Mouse (Mus musculus): ENCODE results near the gene Tjp3.

Gene Tjp3

GRCm38 (mm10) chr10:81299585-81300351 lies 8.4 kb upstream of the Tjp3 start:
- no peak for DNase-seq (ENCODE audit: low read depth in 2 of 2, low spot score in 2 of 2)

- peak in 1 of 2 experiments; percentile 42 for DNase-seq (ENCODE audit: low read depth in 2 of 2, low spot score in 2 of 2)
These were observed 7.2 kb upstream of the Tjp3 start for GRCm38 (mm10) chr10:81298369-81299100.

- peak; percentile 56 to 64 for DNase-seq (ENCODE audit: low read depth in 2 of 2, low spot score in 2 of 2)
These were observed 6.5 kb upstream of the Tjp3 start for GRCm38 (mm10) chr10:81297845-81298244.

DNA sequence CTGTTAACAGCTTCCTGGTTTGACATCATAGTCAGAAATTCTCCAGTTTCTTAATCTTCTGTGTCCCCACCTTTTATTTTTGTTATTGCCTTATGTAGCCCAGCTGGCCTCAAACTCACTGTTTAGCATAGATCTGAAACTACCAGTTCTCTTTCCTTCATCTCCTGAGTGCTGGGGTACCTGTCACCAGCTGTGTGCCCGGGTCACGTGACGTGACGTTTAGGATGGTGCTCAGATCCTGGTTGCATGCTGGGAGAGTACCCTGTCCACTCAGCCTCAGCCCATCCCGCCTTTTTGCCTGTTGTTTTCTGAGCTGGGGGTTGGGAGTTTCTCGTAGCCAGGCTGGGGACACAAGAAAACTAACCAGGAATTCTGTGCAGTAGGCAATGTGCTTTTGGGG lies 5.9 kb upstream of the Tjp3 start:
- no peak for DNase-seq (ENCODE audit: low read depth in 2 of 2, low spot score in 2 of 2)

- DNase-seq (ENCODE audit: low read depth in 2 of 2, low spot score in 2 of 2), result no peak
These were observed 3.8 kb upstream of the Tjp3 start for GRCm38 (mm10) chr10:81295185-81295584.

GRCm38 (mm10) chr10:81294442-81294841 lies 3.1 kb upstream of the Tjp3 start:
- DNase-seq (ENCODE audit: low read depth in 2 of 2, low spot score in 2 of 2), result no peak

DNA sequence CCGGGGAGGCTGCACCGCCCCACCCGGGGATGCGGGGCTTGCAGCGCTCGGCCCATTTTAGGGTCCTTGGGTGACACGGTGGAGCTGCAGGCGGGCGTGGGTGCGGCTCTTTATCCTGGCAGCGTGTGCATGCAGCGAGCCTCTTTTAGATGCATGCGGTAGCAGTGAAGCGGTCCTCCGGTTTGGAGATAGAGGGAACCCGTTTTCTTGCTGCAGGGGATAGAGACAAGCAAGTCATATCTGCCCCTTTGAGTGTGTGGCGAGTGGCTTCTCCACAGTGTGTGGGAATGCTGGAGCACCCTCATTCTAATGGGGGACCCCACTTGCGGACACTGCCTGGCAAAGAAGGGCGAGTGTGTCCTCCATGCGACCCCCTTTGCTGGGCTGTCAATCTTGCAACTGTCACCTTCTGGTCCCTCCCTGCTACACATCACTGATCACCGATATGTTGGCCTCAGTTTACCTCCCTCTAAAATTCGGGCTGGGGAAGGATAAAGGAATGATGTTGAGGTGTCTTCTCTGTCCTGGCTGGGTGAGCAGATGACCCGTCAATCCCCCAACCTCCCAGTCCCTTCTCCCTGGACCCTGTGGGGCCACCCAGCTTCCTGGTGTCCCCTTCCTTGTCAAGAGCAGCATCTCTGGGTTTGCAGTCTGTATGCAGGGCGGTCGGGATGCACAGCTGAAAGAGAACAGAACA lies 2.1 kb upstream of the Tjp3 start:
- no peak for DNase-seq (ENCODE audit: low read depth in 2 of 2, low spot score in 2 of 2)

GRCm38 (mm10) chr10:81292554-81293333 lies 1.4 kb upstream of the Tjp3 start, which contains the start of gene Pip5k1c:
Gene Pip5k1c (plus strand): TSS chr10:81292963.
- DNase-seq (ENCODE audit: low read depth in 2 of 2, low spot score in 2 of 2), result peak; percentile 99

DNA sequence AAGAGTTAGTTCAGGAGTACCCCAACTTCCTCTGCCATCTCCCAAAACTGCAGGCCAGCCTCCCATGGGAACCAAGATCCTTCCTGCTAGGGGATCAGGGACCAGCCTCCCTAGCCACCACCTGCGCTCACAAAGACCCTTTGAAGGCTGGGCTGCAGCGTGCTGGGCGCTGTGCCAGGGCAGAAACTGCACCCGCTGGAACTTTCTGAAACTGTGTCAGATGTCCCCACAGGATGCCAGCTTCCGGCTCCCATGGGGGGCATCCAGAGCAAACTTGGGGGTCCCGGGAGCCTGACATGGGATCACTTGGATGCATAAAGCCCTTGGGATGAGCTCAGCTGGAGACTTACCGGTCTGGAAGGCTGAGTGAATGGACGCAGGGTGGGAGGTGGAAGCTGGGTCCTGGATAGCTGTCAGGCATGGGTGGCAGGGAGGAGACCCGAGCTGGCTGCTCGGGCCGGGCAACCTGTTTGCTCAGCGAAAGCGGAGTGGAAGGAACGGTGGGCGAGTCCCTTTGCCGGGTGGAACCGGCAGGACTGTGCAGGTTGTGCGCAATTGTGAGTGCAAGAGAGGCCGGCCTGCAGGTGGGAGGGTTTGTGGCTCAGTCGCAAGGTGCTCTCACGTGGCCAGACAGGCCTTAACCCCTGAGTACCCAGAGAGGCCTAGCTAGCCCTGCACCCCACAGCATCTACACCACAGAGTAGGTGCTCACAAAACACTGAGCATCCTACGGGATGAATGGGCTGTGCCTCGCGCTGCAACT lies 502 bp downstream of the Tjp3 start:
- DNase-seq (ENCODE audit: low read depth in 2 of 2, low spot score in 2 of 2), result no peak

- DNase-seq (ENCODE audit: low read depth in 2 of 2, low spot score in 2 of 2), result no peak
These were observed 1.6 kb downstream of the Tjp3 start for GRCm38 (mm10) chr10:81289811-81290210.

GRCm38 (mm10) chr10:81289278-81289677 lies 2.1 kb downstream of the Tjp3 start:
- peak; percentile 57 to 60 for DNase-seq (ENCODE audit: low read depth in 2 of 2, low spot score in 2 of 2)

DNA sequence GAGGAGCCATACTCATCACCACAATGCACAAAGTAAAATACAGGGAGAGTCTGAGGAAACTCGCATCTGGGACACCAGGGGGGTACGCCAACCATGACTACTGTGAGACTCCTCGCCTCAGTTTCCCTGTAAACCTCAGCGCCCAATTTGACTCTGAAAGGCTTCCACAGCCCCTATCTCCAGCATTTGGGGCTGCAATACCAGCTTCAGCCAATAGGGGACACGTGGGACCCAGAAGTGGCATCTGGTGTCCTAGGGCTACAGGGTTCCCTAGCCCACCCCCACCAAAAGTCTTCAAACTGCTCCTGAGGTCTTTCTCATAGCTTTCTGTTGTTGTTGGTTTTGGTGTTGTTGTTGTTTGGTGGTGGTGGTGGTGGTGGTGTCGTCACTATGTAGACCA lies 2.8 kb downstream of the Tjp3 start:
- DNase-seq (ENCODE audit: low read depth in 2 of 2, low spot score in 2 of 2), result peak in 1 of 2 experiments; percentile 47

GRCm38 (mm10) chr10:81287513-81288157 lies 3.7 kb downstream of the Tjp3 start:
- peak; percentile 71 to 79 for DNase-seq (ENCODE audit: low read depth in 2 of 2, low spot score in 2 of 2)

GRCm38 (mm10) chr10:81286586-81286985 lies 4.8 kb downstream of the Tjp3 start:
- no peak for DNase-seq (ENCODE audit: low read depth in 2 of 2, low spot score in 2 of 2)

DNA sequence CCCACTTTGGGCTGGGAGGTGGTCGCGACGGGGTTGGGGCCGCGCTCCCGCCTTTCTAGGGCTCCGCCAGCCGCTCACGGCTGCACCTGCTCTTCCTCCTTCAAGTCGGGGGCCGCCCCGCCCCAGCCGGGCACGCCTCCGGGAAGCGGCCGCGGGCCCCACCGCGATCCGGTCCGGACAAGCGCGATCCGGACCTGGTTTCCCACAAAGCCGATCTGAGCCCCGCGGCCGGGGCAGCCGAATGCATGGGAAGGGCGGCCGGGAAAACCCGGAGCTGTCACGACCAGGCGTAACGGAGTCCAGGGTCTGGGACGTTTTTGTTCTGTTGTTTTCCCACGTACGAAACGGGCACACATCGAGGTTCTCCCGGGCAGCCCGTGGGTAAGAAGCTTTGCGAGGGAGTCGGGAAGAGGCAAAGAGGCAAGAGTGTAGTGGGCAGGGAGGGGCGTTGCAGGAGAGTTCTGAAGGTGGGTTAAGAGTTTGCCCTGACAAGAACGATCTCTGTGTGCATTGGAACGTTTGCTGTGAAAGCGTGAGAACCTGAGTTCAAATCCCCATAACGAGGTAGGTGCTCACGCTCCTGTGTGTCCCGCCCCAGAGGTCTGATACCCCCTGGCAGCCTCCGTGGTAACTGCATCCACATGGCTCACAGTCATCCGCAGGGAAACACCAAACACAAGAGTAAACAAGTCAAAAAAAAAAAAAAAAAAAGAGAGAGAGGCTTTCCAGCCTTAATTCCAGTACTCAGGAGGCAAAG lies 5.5 kb downstream of the Tjp3 start:
- peak; percentile 85 to 91 for DNase-seq (ENCODE audit: low read depth in 2 of 2, low spot score in 2 of 2)

- DNase-seq (ENCODE audit: low read depth in 2 of 2, low spot score in 2 of 2), result no peak
These were observed 6.7 kb downstream of the Tjp3 start for GRCm38 (mm10) chr10:81284719-81285118.

DNA sequence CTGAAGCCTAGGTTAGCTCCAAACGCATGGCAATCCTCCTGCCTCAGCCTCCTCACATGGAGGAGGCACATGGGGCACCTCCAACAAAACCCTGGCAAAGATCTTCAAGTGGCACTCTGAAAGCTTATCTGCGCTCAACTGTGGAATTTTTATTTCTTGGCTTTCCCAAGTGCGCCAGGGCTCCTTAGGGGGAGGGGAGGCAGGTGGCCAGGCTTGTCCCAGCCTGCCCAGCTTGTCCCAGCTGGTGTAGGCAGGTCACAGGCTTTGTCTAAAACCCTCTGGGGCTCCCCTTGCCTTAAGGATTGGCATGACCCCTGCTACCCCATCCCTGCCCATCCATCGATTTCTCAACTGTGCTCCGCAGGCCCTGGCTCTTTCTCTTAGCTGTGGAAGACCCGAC lies 7.2 kb downstream of the Tjp3 start:
- DNase-seq (ENCODE audit: low read depth in 2 of 2, low spot score in 2 of 2), result no peak

- no peak for DNase-seq (ENCODE audit: low read depth in 2 of 2, low spot score in 2 of 2)
These were observed 11.9 kb downstream of the Tjp3 start for GRCm38 (mm10) chr10:81279496-81279895.

DNA sequence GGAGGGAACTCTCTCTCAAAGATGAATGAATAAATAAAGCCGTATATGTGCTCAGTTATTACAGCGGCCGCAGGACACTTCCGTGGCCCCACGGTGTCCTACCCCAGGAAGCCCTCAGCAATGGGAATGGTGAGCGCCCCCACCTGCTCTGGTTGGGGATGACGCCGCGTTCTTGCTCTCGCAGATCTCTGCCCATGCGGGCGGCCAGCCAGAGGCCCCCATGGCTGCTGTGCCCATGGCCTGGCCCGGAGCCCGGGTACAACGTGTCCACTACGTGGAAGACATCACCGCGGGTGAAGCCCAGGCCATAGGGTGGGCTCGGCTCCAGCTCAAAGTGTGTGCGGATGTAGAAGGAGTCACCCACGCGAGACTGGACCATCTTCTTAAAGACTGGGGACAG lies 13.7 kb downstream of the Tjp3 start:
- no peak for DNase-seq (ENCODE audit: low read depth in 2 of 2, low spot score in 2 of 2)
